Mouse (Mus musculus): ENCODE results near the gene Zfp697. TPM values are rescaled to one million over a fixed set of nuclear protein-coding genes. Genes with fewer than 3 reads are reported as not detected.

The Zfp697 gene
- polyA plus RNA-seq, 1 experiment from 2014 or later = 28.9 TPM

- no peak overlapping the region for H3K27ac ChIP-seq (ENCODE audit: low read depth, low read length)
- no peak overlapping the region for H3K4me2 ChIP-seq (ENCODE audit: low read depth, low read length)
- no peak for ATAC-seq (ENCODE audit: low read depth)
- H3K27me3 ChIP-seq (ENCODE audit: control insufficient read depth, insufficient read depth, low read length) = no peaks in the 10 kb centered on the region
- H3K36me3 ChIP-seq (ENCODE audit: control insufficient read depth, insufficient read depth, low read length) = no peaks in the 10 kb centered on the region
- no peak overlapping the region for H3K4me3 ChIP-seq (ENCODE audit: low read depth, low read length)
- no peak overlapping the region for H3K9ac ChIP-seq (replicated peaks; ENCODE audit: low read depth, low read length)
- no peaks in the 10 kb centered on the region for H3K9me3 ChIP-seq (ENCODE audit: control insufficient read depth, low read length)
- no peaks in the 10 kb centered on the region for H3K4me1 ChIP-seq (ENCODE audit: control insufficient read depth, insufficient read depth, low read length)
Observed at GRCm38 (mm10) chr3:98780921-98781320, 398.7 kb downstream of the Zfp697 start.

- no peaks in the 10 kb centered on the region for H3K9me3 ChIP-seq (ENCODE audit: control insufficient read depth, low read length)
Observed at GRCm38 (mm10) chr3:98782181-98782868, 400.1 kb downstream of the Zfp697 start.

GRCm38 (mm10) chr3:98786551-98786950, 404.3 kb downstream of the Zfp697 start:
- Histone ChIP-seq H3K4me1 (ENCODE audit: control insufficient read depth, insufficient read depth, low read length) (no peaks in the 10 kb centered on the region), H3K27me3 (ENCODE audit: control insufficient read depth, insufficient read depth, low read length) (no peaks in the 10 kb centered on the region), H3K9ac (replicated peaks; ENCODE audit: low read depth, low read length) (no peak overlapping the region), H3K4me3 (ENCODE audit: low read depth, low read length) (no peak overlapping the region), H3K36me3 (ENCODE audit: control insufficient read depth, insufficient read depth, low read length) (no peaks in the 10 kb centered on the region), H3K4me2 (ENCODE audit: low read depth, low read length) (no peak overlapping the region), H3K27ac (ENCODE audit: low read depth, low read length) (no peak overlapping the region), H3K9me3 (ENCODE audit: control insufficient read depth, low read length) (no peaks in the 10 kb centered on the region)
- no peak for ATAC-seq (ENCODE audit: low read depth)
- 76% methylated on average over 2 of the region's 2 CpGs for WGBS

More at GRCm38 (mm10) chr3:98782181-98782868, 400.1 kb downstream of the Zfp697 start:
- H3K27me3 ChIP-seq (ENCODE audit: control insufficient read depth, insufficient read depth, low read length) = no peaks in the 10 kb centered on the region
- no peaks in the 10 kb centered on the region for H3K36me3 ChIP-seq (ENCODE audit: control insufficient read depth, insufficient read depth, low read length)
- no peaks in the 10 kb centered on the region for H3K4me1 ChIP-seq (ENCODE audit: control insufficient read depth, insufficient read depth, low read length)
- H3K4me3 ChIP-seq (ENCODE audit: low read depth, low read length) = no peak overlapping the region
- ATAC-seq (ENCODE audit: low read depth) = no peak
- H3K9ac ChIP-seq (replicated peaks; ENCODE audit: low read depth, low read length) = no peak overlapping the region
- no peak overlapping the region for H3K4me2 ChIP-seq (ENCODE audit: low read depth, low read length)
- H3K27ac ChIP-seq (ENCODE audit: low read depth, low read length) = no peak overlapping the region

Other genes with a start within 250 kb of the Zfp697 start
- gene Adam30, start 221.8 kb upstream of the Zfp697 start, polyA plus RNA-seq (2014; fragmentation: Nextera tagmentation; extraction: Ambion mirVana) = not detected in 2 replicates
- not detected in 2 replicates for gene Reg4, start 160.3 kb upstream of the Zfp697 start, polyA plus RNA-seq (2014; fragmentation: Nextera tagmentation; extraction: Ambion mirVana)
- gene Hmgcs2, start 102.0 kb upstream of the Zfp697 start, polyA plus RNA-seq (2014; fragmentation: Nextera tagmentation; extraction: Ambion mirVana) = 6.5 and 17.6 TPM in 2 replicates
- 163 and 176 TPM in 2 replicates for gene Phgdh, start 42.5 kb upstream of the Zfp697 start, polyA plus RNA-seq (2014; fragmentation: Nextera tagmentation; extraction: Ambion mirVana)
- gene Gm4450, start 74.7 kb downstream of the Zfp697 start, polyA plus RNA-seq (2014; fragmentation: Nextera tagmentation; extraction: Ambion mirVana) = 0.42 TPM in 1 of 2 replicates, not detected in the other
- not detected in 2 replicates for gene Hsd3b4, start 128.1 kb downstream of the Zfp697 start, polyA plus RNA-seq (2014; fragmentation: Nextera tagmentation; extraction: Ambion mirVana)
- not detected in 2 replicates for gene Gm10681, start 206.3 kb downstream of the Zfp697 start, polyA plus RNA-seq (2014; fragmentation: Nextera tagmentation; extraction: Ambion mirVana)
- not detected in 2 replicates for gene Hsd3b5, start 247.8 kb downstream of the Zfp697 start, polyA plus RNA-seq (2014; fragmentation: Nextera tagmentation; extraction: Ambion mirVana)

Measured in neural tube, embryonic 14.5 days (tissue).